Mouse (Mus musculus) neural tube, embryonic 14.5 days (tissue): ENCODE measurements around the gene N4bp2l2. TPM values are rescaled to one million over a fixed set of nuclear protein-coding genes. Genes with fewer than 3 reads are reported as not detected.
"Not testable (repeated sequence)": the region's sequence is repeated elsewhere in the genome, so short reads cannot be mapped to it uniquely, and the experiment has no call there.

Experiments used
- ATAC-seq: fragments of 200-750 bp; cut with Nextera tagmentation; 2 replicates; pipeline ENCODE4 v1.8.0; 2017; ENCODE audit warnings: low read depth, mild to moderate bottlenecking, moderate TSS enrichment, moderate library complexity
- H3K27ac ChIP-seq: fragments of 300-500 bp; sonication (generic); 2 replicates; pipeline ENCODE4 v1.5.1; 2014; ENCODE audit warnings: low read depth, mild to moderate bottlenecking, control low read depth, low read length, moderate library complexity, mixed read lengths
- H3K27me3 ChIP-seq: fragments of 300-500 bp; sonication (generic); 2 replicates; pipeline ENCODE4 v1.6.1; 2014; ENCODE audit warnings: low read length; ENCODE audit not compliant: control insufficient read depth, insufficient read depth
- H3K36me3 ChIP-seq: fragments of 300-500 bp; sonication (generic); 2 replicates; pipeline ENCODE4 v1.6.1; 2014; ENCODE audit warnings: low read length, mixed read lengths; ENCODE audit not compliant: control insufficient read depth, insufficient read depth
- H3K4me1 ChIP-seq: fragments of 300-500 bp; sonication (generic); 2 replicates; pipeline ENCODE4 v1.6.1; 2014; ENCODE audit warnings: low read length; ENCODE audit not compliant: control insufficient read depth, insufficient read depth
- H3K4me2 ChIP-seq: fragments of 300-500 bp; sonication (generic); 2 replicates; pipeline ENCODE4 v1.6.1; 2014; ENCODE audit warnings: mild to moderate bottlenecking, low read depth, low read length, control low read depth
- H3K4me3 ChIP-seq: fragments of 300-500 bp; sonication (generic); 2 replicates; pipeline ENCODE4 v1.5.1; 2014; ENCODE audit warnings: low read depth, low read length, control low read depth, mixed read lengths
- H3K9ac ChIP-seq: fragments of 300-500 bp; sonication (generic); replicated peaks from 2 replicates; pipeline ENCODE4 v1.6.1; 2014; ENCODE audit warnings: low read depth, mild to moderate bottlenecking, control low read depth, low read length, mixed read lengths
- H3K9me3 ChIP-seq: fragments of 300-500 bp; sonication (generic); 2 replicates; pipeline ENCODE4 v1.6.1; 2016; ENCODE audit warnings: low read length; ENCODE audit not compliant: control insufficient read depth
- WGBS: fragments of 180-500 bp; shearing (Covaris S2); extraction: QIAGEN DNeasy Blood & Tissue Kit; methylation state at CpG from one replicate; pipeline ENCODE4 v1.1.7; 2014; 5-methylcytosine and 5-hydroxymethylcytosine counted together
- polyA plus RNA-seq: library from polyadenylated mRNA; unstranded; fragments of >200 nt; fragmentation: Nextera tagmentation; extraction: Ambion mirVana; gene quantifications from 2 replicates; pipeline ENCODE4 v1.2.1, GENCODE M21; 2014

Gene N4bp2l2
- polyA plus RNA-seq, 1 experiment from 2014 or later: 45.4 TPM

DNA sequence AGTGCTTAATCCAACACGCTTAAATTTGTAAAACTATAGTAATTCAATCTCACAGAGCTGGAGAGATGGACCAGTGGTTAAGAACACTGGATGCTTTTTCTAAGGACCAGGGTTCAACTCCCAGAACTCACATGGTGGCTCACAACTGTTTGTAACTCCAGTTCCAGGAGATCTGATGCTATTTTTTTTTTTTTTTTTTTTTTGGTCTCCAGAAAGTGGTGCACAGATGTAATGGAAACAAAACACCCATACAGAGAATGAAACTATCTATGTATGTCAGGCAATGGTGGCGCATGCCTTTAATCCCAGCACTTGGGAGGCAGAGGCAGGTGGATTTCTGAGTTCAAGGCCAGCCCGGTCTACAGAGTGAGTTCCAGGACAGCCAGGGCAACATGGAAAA is 5.7 kb downstream of the N4bp2l2 start:
- H3K4me3 ChIP-seq, H3K27me3 ChIP-seq, H3K9me3 ChIP-seq, ATAC-seq, H3K4me2 ChIP-seq, H3K9ac ChIP-seq, H3K27ac ChIP-seq: not testable (repeated sequence)
- Histone ChIP-seq H3K4me1 (peaks cover 21% of the 10 kb centered on the region), H3K36me3 (peaks cover 14% of the 10 kb centered on the region)
- WGBS: 96% methylated on average over 3 of the region's 3 CpGs

DNA sequence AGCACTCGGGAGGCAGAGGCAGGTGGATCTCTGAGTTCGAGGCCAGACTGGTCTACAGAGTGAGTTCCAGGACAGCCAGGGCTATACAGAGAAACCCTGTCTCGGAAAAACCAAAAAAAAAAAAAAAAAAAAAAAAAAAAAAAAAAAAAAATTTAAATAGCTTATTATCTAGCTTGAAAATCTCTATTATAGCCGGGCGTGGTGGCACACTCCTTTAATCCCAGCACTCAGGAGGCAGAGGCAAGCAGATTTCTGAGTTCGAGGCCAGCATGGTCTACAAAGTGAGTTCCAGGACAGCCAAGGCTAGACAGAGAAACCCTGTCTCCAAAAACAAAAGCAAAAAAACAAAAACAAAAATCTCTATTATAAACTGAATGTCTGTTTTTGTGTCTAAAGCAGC is 6.6 kb downstream of the N4bp2l2 start:
- H3K9ac ChIP-seq, H3K4me2 ChIP-seq, H3K9me3 ChIP-seq, H3K27ac ChIP-seq, H3K27me3 ChIP-seq, ATAC-seq, H3K4me3 ChIP-seq: not testable (repeated sequence)
- Histone ChIP-seq H3K36me3 (peaks cover 14% of the 10 kb centered on the region), H3K4me1 (peaks cover 21% of the 10 kb centered on the region)
- WGBS: 94% methylated on average over 6 of the region's 6 CpGs

GRCm38 (mm10) chr5:150654548-150654947 is 11.4 kb downstream of the N4bp2l2 start:
- H3K27ac ChIP-seq: no peak overlapping the region
- no peaks in the 10 kb centered on the region for H3K27me3 ChIP-seq
- 0 out of 2 replicates have a peak, but pooled peaks cover 3% of the 10 kb centered on the region for H3K36me3 ChIP-seq

DNA sequence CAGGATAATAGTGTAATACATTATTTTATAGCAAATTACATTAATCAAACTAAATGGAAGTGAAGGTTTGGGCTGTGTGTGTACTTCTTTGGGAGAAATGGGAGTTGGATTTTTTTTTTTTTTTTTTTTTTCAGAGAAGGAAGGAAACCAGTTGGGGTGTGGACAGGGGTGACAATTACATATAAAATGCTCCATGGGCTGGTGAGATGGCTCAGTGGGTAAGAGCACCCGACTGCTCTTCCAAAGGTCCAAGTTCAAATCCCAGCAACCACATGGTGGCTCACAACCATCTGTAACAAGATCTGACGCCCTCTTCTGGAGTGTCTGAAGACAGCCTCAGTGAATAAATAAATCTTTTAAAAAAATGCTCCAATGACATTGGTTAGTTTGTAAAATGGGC is 13.4 kb downstream of the N4bp2l2 start:
- H3K4me1 ChIP-seq: peaks cover 1% of the 10 kb centered on the region; the same call in 1 of the 2 replicates
- no peaks in the 10 kb centered on the region for H3K27me3 ChIP-seq
- H3K27ac ChIP-seq: no peak overlapping the region
- H3K9ac ChIP-seq: no peak overlapping the region
- no peaks in the 10 kb centered on the region for H3K9me3 ChIP-seq
- H3K36me3 ChIP-seq: peaks cover 4% of the 10 kb centered on the region; the same call in 1 of the 2 replicates
- 88% methylated on average over 2 of the region's 2 CpGs for WGBS
- H3K4me3 ChIP-seq: no peak overlapping the region
- no peak for ATAC-seq
- no peak overlapping the region for H3K4me2 ChIP-seq

More at GRCm38 (mm10) chr5:150654548-150654947, 11.4 kb downstream of the N4bp2l2 start:
- ATAC-seq: no peak
- Histone ChIP-seq H3K4me2 (no peak overlapping the region), H3K4me3 (no peak overlapping the region), H3K9me3 (no peaks in the 10 kb centered on the region), H3K4me1 (peaks cover 9% of the 10 kb centered on the region; the same call in 1 of the 2 replicates), H3K9ac (no peak overlapping the region)

DNA sequence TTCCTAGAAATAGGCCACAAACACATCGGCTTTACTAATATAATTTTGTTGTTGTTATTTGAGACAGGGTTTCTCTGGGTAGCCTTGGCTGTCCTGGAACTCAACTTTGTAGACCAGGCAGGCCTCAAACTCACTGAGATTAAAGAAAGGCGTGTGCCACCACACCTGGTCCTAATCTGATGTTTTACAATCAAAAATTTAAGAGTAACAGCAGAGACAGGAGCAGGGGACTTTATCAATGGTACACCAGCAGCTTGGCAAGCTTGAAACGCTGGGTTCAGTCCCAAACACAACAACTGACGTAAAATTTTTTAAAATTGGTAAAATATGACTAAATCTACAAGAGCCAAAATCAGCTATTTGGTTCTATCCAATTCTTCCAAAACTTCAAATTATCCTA is 21.1 kb downstream of the N4bp2l2 start:
- Histone ChIP-seq H3K36me3 (peaks cover 20% of the 10 kb centered on the region; the same call in 1 of the 2 replicates), H3K4me1 (no peaks in the 10 kb centered on the region)

GRCm38 (mm10) chr5:150643390-150643789 is 22.6 kb downstream of the N4bp2l2 start:
- 98% methylated on average over 4 of the region's 4 CpGs for WGBS
- peaks cover 15% of the 10 kb centered on the region; the same call in 1 of the 2 replicates for H3K36me3 ChIP-seq
- H3K4me3 ChIP-seq: not testable (repeated sequence)

More for the DNA sequence above, 21.1 kb downstream of the N4bp2l2 start:
- H3K27me3 ChIP-seq: no peaks in the 10 kb centered on the region
- no peaks in the 10 kb centered on the region for H3K9me3 ChIP-seq
- 94% methylated on average over 4 of the region's 4 CpGs for WGBS
- H3K4me2 ChIP-seq: no peak overlapping the region
- no peak overlapping the region for H3K9ac ChIP-seq
- no peak for ATAC-seq
- H3K4me3 ChIP-seq: no peak overlapping the region
- H3K27ac ChIP-seq: no peak overlapping the region

DNA sequence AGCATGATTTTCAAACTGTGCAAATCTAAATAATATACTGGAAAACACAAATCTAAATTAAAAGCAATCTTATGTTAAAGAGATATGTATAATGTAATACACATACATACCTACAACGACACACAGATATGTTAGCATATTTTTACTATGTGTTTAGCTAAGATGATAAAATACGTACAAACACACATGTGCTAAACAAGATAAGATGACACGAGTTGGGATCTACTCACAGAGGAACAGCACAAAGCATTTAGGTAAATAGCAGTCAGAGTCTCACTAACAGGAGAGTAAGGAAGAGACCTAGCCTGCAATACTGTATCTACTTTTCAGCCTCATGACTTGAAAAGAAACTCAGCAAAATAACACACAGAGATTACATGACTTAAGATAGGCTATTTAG is 24.5 kb downstream of the N4bp2l2 start:
- 91% methylated on average over 3 of the region's 3 CpGs for WGBS
- Histone ChIP-seq H3K4me3 (no peak overlapping the region), H3K9ac (no peak overlapping the region), H3K4me1 (no peaks in the 10 kb centered on the region), H3K36me3 (peaks cover 15% of the 10 kb centered on the region; the same call in 1 of the 2 replicates), H3K9me3 (no peaks in the 10 kb centered on the region), H3K27ac (no peak overlapping the region), H3K27me3 (no peaks in the 10 kb centered on the region), H3K4me2 (no peak overlapping the region)
- ATAC-seq: no peak

More at GRCm38 (mm10) chr5:150643390-150643789, 22.6 kb downstream of the N4bp2l2 start:
- H3K27me3 ChIP-seq, H3K4me2 ChIP-seq, H3K9me3 ChIP-seq, ATAC-seq, H3K9ac ChIP-seq, H3K27ac ChIP-seq, H3K4me1 ChIP-seq: not testable (repeated sequence)

DNA sequence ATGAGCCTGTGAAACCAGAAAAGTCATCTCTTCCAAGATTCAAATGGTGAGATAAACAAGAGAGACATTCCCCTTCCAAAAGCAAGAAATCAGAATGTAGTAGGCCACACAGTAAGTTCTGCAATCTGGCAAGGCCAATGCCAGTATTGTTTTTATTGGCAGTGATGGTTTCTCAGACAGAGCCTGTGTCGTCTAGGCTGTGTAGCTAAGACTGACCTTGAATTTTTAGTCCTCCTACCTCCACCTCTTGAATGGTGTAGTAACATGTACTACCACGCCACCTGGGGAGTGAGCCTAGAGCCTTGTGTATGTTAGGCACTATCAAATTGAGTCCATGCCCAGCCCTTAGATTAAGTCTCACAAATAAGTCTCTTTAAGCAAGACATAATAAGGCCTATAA is 36.3 kb downstream of the N4bp2l2 start:
- WGBS: 94% methylated on average over 2 of the region's 2 CpGs
- no peaks in the 10 kb centered on the region for H3K27me3 ChIP-seq
- no peaks in the 10 kb centered on the region for H3K4me1 ChIP-seq
- no peak for ATAC-seq
- H3K9ac ChIP-seq: no peak overlapping the region
- H3K4me3 ChIP-seq: no peak overlapping the region
- no peak overlapping the region for H3K27ac ChIP-seq
- H3K36me3 ChIP-seq: no peaks in the 10 kb centered on the region
- H3K9me3 ChIP-seq: no peaks in the 10 kb centered on the region
- H3K4me2 ChIP-seq: no peak overlapping the region

GRCm38 (mm10) chr5:150629272-150629671 is 36.7 kb downstream of the N4bp2l2 start:
- Histone ChIP-seq H3K9ac (no peak overlapping the region), H3K36me3 (no peaks in the 10 kb centered on the region), H3K4me1 (no peaks in the 10 kb centered on the region), H3K27ac (no peak overlapping the region), H3K9me3 (no peaks in the 10 kb centered on the region), H3K4me3 (no peak overlapping the region), H3K4me2 (no peak overlapping the region), H3K27me3 (no peaks in the 10 kb centered on the region)
- ATAC-seq: no peak
- 95% methylated on average over 1 of the region's 1 CpGs for WGBS
